In the genomic region with DNA sequence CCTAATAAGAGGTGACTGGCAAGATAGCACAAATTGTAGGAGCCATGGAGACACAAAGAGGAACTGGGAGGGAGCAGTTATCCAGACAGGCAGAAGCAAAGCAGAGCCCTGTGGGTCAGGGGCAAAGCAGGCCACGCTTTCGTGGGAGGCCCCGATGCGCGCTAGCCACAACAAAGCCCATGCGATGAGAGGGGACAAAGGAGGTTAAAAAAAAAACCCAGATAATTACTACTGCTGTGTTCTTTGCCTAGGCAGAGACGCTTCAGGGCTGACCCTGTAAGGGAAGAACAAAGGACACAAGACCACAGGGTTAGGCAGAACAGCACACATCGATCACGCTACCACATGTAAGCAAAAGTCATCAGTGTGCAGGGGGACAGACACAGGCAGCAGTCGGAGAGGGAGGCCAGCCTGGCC, we compare ENCODE assay signal across 13 mouse cellular contexts.
DNase-seq lines count a peak whose midpoint lies in the region; ATAC-seq and TF ChIP-seq lines count a peak whose summit lies in the region.
"Had no signal": no experiment of that assay in that cellular context is flagged by ENCODE, and none has a peak within 500 bp of the region (broad histone marks: within the 10 kb centered on the region; RNA-seq: fewer than 3 reads in every experiment).

No protein-coding gene starts in this region.

- TF ChIP-seq POLR2A in brain, embryonic 14.5 days (IDR thresholded peaks at IDR 0.05; ENCODE audit: borderline replicate concordance, extremely low read depth, insufficient read depth, insufficient read length, poor library complexity, severe bottlenecking) = no peak

- no peak overlapping the region for H3K4me2 ChIP-seq in forebrain, embryonic 14.5 days (ENCODE audit: low read length)
- H3K4me2 ChIP-seq in midbrain, embryonic 15.5 days = no peak overlapping the region
- no peak overlapping the region for H3K4me2 ChIP-seq in stomach, postnatal 0 days (replicated peaks; ENCODE audit: low read depth)
- H3K4me2 ChIP-seq: limb, embryonic 15.5 days; lung, embryonic 14.5 days had no signal

- peak overlapping the region; percentile 74; the same call in 1 of the 2 replicates for H3K27ac ChIP-seq in forebrain, embryonic 14.5 days (ENCODE audit: low read depth, low read length)
- H3K27ac ChIP-seq in midbrain, embryonic 15.5 days = peak overlapping the region; percentile 65
- H3K27ac ChIP-seq in stomach, postnatal 0 days (replicated peaks) = no peak overlapping the region
- no peak overlapping the region for H3K27ac ChIP-seq in gastrocnemius, adult 2 months
- H3K27ac ChIP-seq: kidney, postnatal 0 days; limb, embryonic 15.5 days had no signal

- H3K9me3 ChIP-seq in forebrain, embryonic 14.5 days (replicated peaks; ENCODE audit: control insufficient read depth, low read length) = no peaks in the 10 kb centered on the region
- no peaks in the 10 kb centered on the region for H3K9me3 ChIP-seq in midbrain, embryonic 15.5 days
- no peaks in the 10 kb centered on the region for H3K9me3 ChIP-seq in stomach, postnatal 0 days (ENCODE audit: control insufficient read depth, low read length)
- H3K9me3 ChIP-seq: limb, embryonic 15.5 days had no signal

- H3K36me3 ChIP-seq in forebrain, embryonic 14.5 days (ENCODE audit: control insufficient read depth, insufficient read depth, low read length) = peaks cover 38% of the 10 kb centered on the region
- H3K36me3 ChIP-seq in midbrain, embryonic 15.5 days (replicated peaks) = peaks cover 5% of the 10 kb centered on the region; the same call in 1 of the 2 replicates
- 0 out of 2 replicates have a peak, but pooled peaks cover under 1% of the 10 kb centered on the region for H3K36me3 ChIP-seq in stomach, postnatal 0 days (ENCODE audit: control insufficient read depth, insufficient read depth, low read length)
- H3K36me3 ChIP-seq: limb, embryonic 15.5 days had no signal

- no peak overlapping the region for H3K4me3 ChIP-seq in forebrain, embryonic 14.5 days (ENCODE audit: low read depth, low read length)
- H3K4me3 ChIP-seq in midbrain, embryonic 15.5 days = no peak overlapping the region
- H3K4me3 ChIP-seq in stomach, postnatal 0 days (ENCODE audit: low read depth, low read length) = no peak overlapping the region
- no peak overlapping the region for H3K4me3 ChIP-seq in gastrocnemius, adult 2 months
- H3K4me3 ChIP-seq: limb, embryonic 15.5 days had no signal

- no peak for TF ChIP-seq EP300 in stomach, postnatal 0 days (optimal IDR thresholded peaks at IDR 0.05)

- intact Hi-C loops in gastrocnemius, adult 2 months (cut with DNase I) = no loop called here

- peak; percentile 58; the same call in 1 of the 2 replicates for ATAC-seq in forebrain, embryonic 14.5 days
- ATAC-seq in midbrain, embryonic 15.5 days (replicated peaks) = peak; percentile 47
- no peak for ATAC-seq in monocyte, adult 5-6 weeks (replicated peaks; ENCODE audit: insufficient number of reproducible peaks, low FRiP score, low TSS enrichment, poor library complexity, severe bottlenecking)
- ATAC-seq in stomach, postnatal 0 days (ENCODE audit: low FRiP score, low TSS enrichment) = no peak

- 6% methylated on average over 10 of the region's 10 CpGs for WGBS in forebrain, embryonic 14.5 days
- WGBS in midbrain, embryonic 15.5 days = 15% methylated on average over 10 of the region's 10 CpGs
- 83% methylated on average over 10 of the region's 10 CpGs for WGBS in stomach, postnatal 0 days

- TF ChIP-seq CTCF in brain, embryonic 14.5 days (IDR thresholded peaks at IDR 0.05; ENCODE audit: borderline replicate concordance, extremely low read depth, insufficient read depth, insufficient read length) = no peak
- TF ChIP-seq CTCF in stomach, postnatal 0 days (IDR thresholded peaks at IDR 0.05; ENCODE audit: low read depth) = no peak
- TF ChIP-seq CTCF in gastrocnemius, adult 2 months (IDR thresholded peaks at IDR 0.05) = no peak

- H3K27me3 ChIP-seq in forebrain, embryonic 14.5 days (replicated peaks; ENCODE audit: control insufficient read depth, insufficient read depth, low read length) = no peaks in the 10 kb centered on the region
- H3K27me3 ChIP-seq in midbrain, embryonic 15.5 days (replicated peaks) = no peaks in the 10 kb centered on the region
- H3K27me3 ChIP-seq in stomach, postnatal 0 days (ENCODE audit: control insufficient read depth, insufficient read depth, low read length) = no peaks in the 10 kb centered on the region
- H3K27me3 ChIP-seq: limb, embryonic 15.5 days had no signal

- H3K4me1 ChIP-seq in forebrain, embryonic 14.5 days (ENCODE audit: control insufficient read depth, insufficient read depth, low read length) = peaks cover 9% of the 10 kb centered on the region
- H3K4me1 ChIP-seq in midbrain, embryonic 15.5 days = peaks cover 7% of the 10 kb centered on the region
- no peaks in the 10 kb centered on the region for H3K4me1 ChIP-seq in stomach, postnatal 0 days (replicated peaks; ENCODE audit: control insufficient read depth, insufficient read depth)
- H3K4me1 ChIP-seq: limb, embryonic 15.5 days had no signal

- DNase-seq in brain, embryonic 14.5 days (ENCODE audit: low read depth) = peak; percentile 68
- DNase-seq in embryo, embryonic 10.5 days (ENCODE audit: low spot score) = peak; percentile 62
- DNase-seq in forebrain, embryonic 14.5 days (ENCODE audit: low spot score) = peak; percentile 64
- DNase-seq in stomach, postnatal 0 days (ENCODE audit: low spot score) = no peak
- no peak for DNase-seq in gastrocnemius, adult 2 months
- DNase-seq: cerebellum, postnatal 14 days; layer of hippocampus, postnatal 36 days; lung, embryonic 14.5 days; thymus, postnatal 4 days had no signal

- H3K9ac ChIP-seq in forebrain, embryonic 14.5 days (ENCODE audit: low read length) = peak overlapping the region; percentile 47
- no peak overlapping the region; the same call in 1 of the 2 replicates for H3K9ac ChIP-seq in midbrain, embryonic 15.5 days
- no peak overlapping the region for H3K9ac ChIP-seq in stomach, postnatal 0 days (ENCODE audit: low read length)
- H3K9ac ChIP-seq: limb, embryonic 15.5 days; lung, embryonic 14.5 days had no signal

Comparison
In these comparisons a context has a peak if more than half of its experiments do, and no peak if none do; other contexts are left out.
1. DNase-seq: peak in brain, embryonic 14.5 days (single experiment), embryo, embryonic 10.5 days (single experiment) and forebrain, embryonic 14.5 days (single experiment); none in stomach, postnatal 0 days (single experiment) and gastrocnemius, adult 2 months (single experiment).
2. ATAC-seq: peak in forebrain, embryonic 14.5 days (single experiment) and midbrain, embryonic 15.5 days (single experiment); none in monocyte, adult 5-6 weeks (single experiment) and stomach, postnatal 0 days (single experiment).
3. H3K27ac ChIP-seq: peak in forebrain, embryonic 14.5 days (single experiment) and midbrain, embryonic 15.5 days (single experiment); none in stomach, postnatal 0 days (single experiment) and gastrocnemius, adult 2 months (single experiment).